Mouse (Mus musculus) ES-Bruce4 (cell line): ENCODE results near the gene Mrpl22.

ENCODE experiments used
- CTCF ChIP-seq: IDR thresholded peaks from one replicate; pipeline ENCODE4 v1.8.1; 2011; ENCODE audit warnings: low read depth, low read length
- EP300 ChIP-seq: IDR thresholded peaks from 2 replicates; pipeline ENCODE4 v1.6.1; 2011; ENCODE audit warnings: low read depth, low read length; ENCODE audit not compliant: insufficient read depth
- POLR2A ChIP-seq: IDR thresholded peaks from one replicate; pipeline ENCODE4 v1.8.1; 2011; ENCODE audit warnings: low read length; ENCODE audit not compliant: insufficient read depth

DNA sequence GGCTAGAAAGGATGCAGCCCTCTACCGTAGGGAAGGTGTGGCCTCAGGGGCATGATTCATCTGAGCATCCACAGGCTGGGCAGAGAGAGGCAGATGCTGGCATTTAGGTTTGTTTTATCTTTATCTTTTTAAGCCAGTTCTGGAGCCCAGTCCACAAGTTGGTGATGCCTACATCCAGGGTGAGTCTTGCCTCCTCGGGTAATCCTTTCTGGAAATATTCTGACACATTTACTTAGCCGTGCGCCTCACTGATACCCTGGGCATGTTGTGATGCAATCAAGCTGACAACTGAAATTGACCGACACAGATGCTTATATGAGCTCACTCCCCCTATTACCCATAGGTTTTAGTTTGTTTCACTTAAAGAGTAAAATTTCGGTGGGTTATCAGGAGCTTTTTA lies 45.4 kb downstream of the Mrpl22 start:
- TF ChIP-seq POLR2A (no peak), CTCF (no peak), EP300 (no peak)
